Mouse (Mus musculus): ENCODE measurements at regions not wholly inside any gene's neighbourhood (a gene's known extent, or its start where the extent isn't known, plus 50 kb on each side); places are given as distances from the start of the nearest gene placed in this dataset.
A peak's percentile ranks its signal among the peaks of the same experiment; 100 is the strongest.

- DNase-seq (ENCODE audit: low spot score), result no peak
- no peak for ATAC-seq (ENCODE audit: low FRiP score)
- Histone ChIP-seq H3K9me3 (ENCODE audit: control insufficient read depth, low read length) (no peaks in the 10 kb centered on the region), H3K36me3 (replicated peaks; ENCODE audit: control insufficient read depth, insufficient read depth) (no peaks in the 10 kb centered on the region), H3K27ac (no peak overlapping the region), H3K27me3 (ENCODE audit: control insufficient read depth, insufficient read depth, low read length) (no peaks in the 10 kb centered on the region), H3K9ac (no peak overlapping the region), H3K4me1 (replicated peaks; ENCODE audit: control insufficient read depth, insufficient read depth, low read length) (no peaks in the 10 kb centered on the region), H3K4me3 (replicated peaks; ENCODE audit: low read length) (no peak overlapping the region), H3K4me2 (replicated peaks) (no peak overlapping the region)
- WGBS, result 87% methylated on average over 19 of the region's 19 CpGs
Observed at GRCm38 (mm10) chr11:65505106-65505865, 235.5 kb upstream of the Myocd start.

GRCm38 (mm10) chr11:65497979-65498378 lies 228.2 kb upstream of the Myocd start:
- 88% methylated on average over 2 of the region's 2 CpGs for WGBS
- Histone ChIP-seq H3K4me1 (replicated peaks; ENCODE audit: control insufficient read depth, insufficient read depth, low read length) (no peaks in the 10 kb centered on the region), H3K9ac (no peak overlapping the region), H3K36me3 (replicated peaks; ENCODE audit: control insufficient read depth, insufficient read depth) (no peaks in the 10 kb centered on the region), H3K9me3 (ENCODE audit: control insufficient read depth, low read length) (no peaks in the 10 kb centered on the region), H3K4me2 (replicated peaks) (no peak overlapping the region), H3K4me3 (replicated peaks; ENCODE audit: low read length) (no peak overlapping the region), H3K27ac (no peak overlapping the region), H3K27me3 (ENCODE audit: control insufficient read depth, insufficient read depth, low read length) (no peaks in the 10 kb centered on the region)
- no peak for DNase-seq (ENCODE audit: low spot score)
- ATAC-seq (ENCODE audit: low FRiP score), result no peak

GRCm38 (mm10) chr11:65497415-65497814 lies 227.6 kb upstream of the Myocd start:
- DNase-seq (ENCODE audit: low spot score) (no peak), ATAC-seq (ENCODE audit: low FRiP score) (no peak)
- no peak overlapping the region for H3K27ac ChIP-seq

GRCm38 (mm10) chr11:65495034-65495433 lies 225.2 kb upstream of the Myocd start:
- Histone ChIP-seq H3K4me3 (replicated peaks; ENCODE audit: low read length) (no peak overlapping the region), H3K36me3 (replicated peaks; ENCODE audit: control insufficient read depth, insufficient read depth) (no peaks in the 10 kb centered on the region), H3K4me2 (replicated peaks) (peak overlapping the region; percentile 31; the same call in 1 of the 2 replicates), H3K9ac (no peak overlapping the region), H3K4me1 (replicated peaks; ENCODE audit: control insufficient read depth, insufficient read depth, low read length) (no peaks in the 10 kb centered on the region), H3K27ac (no peak overlapping the region), H3K9me3 (ENCODE audit: control insufficient read depth, low read length) (no peaks in the 10 kb centered on the region), H3K27me3 (ENCODE audit: control insufficient read depth, insufficient read depth, low read length) (no peaks in the 10 kb centered on the region)
- DNase-seq (ENCODE audit: low spot score) (no peak), ATAC-seq (ENCODE audit: low FRiP score) (no peak)
- WGBS, result 14% methylated on average over 11 of the region's 11 CpGs

More at GRCm38 (mm10) chr11:65497415-65497814, 227.6 kb upstream of the Myocd start:
- H3K4me3 ChIP-seq (replicated peaks; ENCODE audit: low read length), result no peak overlapping the region
- WGBS, result 97% methylated on average over 6 of the region's 6 CpGs
- no peak overlapping the region for H3K9ac ChIP-seq
- H3K27me3 ChIP-seq (ENCODE audit: control insufficient read depth, insufficient read depth, low read length), result no peaks in the 10 kb centered on the region
- no peaks in the 10 kb centered on the region for H3K9me3 ChIP-seq (ENCODE audit: control insufficient read depth, low read length)
- H3K36me3 ChIP-seq (replicated peaks; ENCODE audit: control insufficient read depth, insufficient read depth), result no peaks in the 10 kb centered on the region
- no peaks in the 10 kb centered on the region for H3K4me1 ChIP-seq (replicated peaks; ENCODE audit: control insufficient read depth, insufficient read depth, low read length)
- no peak overlapping the region for H3K4me2 ChIP-seq (replicated peaks)

- 93% methylated on average over 3 of the region's 3 CpGs for WGBS
- H3K36me3 ChIP-seq (replicated peaks; ENCODE audit: control insufficient read depth, insufficient read depth), result no peaks in the 10 kb centered on the region
- H3K9me3 ChIP-seq (ENCODE audit: control insufficient read depth, low read length), result no peaks in the 10 kb centered on the region
- H3K4me1 ChIP-seq (replicated peaks; ENCODE audit: control insufficient read depth, insufficient read depth, low read length), result no peaks in the 10 kb centered on the region
- H3K4me2 ChIP-seq (replicated peaks), result no peak overlapping the region
- no peak overlapping the region for H3K9ac ChIP-seq
- ATAC-seq (ENCODE audit: low FRiP score) (no peak), DNase-seq (ENCODE audit: low spot score) (no peak)
- no peak overlapping the region for H3K4me3 ChIP-seq (replicated peaks; ENCODE audit: low read length)
- H3K27me3 ChIP-seq (ENCODE audit: control insufficient read depth, insufficient read depth, low read length), result no peaks in the 10 kb centered on the region
- H3K27ac ChIP-seq, result no peak overlapping the region
Observed at GRCm38 (mm10) chr11:65490426-65490825, 220.6 kb upstream of the Myocd start.

- 79% methylated on average over 18 of the region's 18 CpGs for WGBS
- H3K27ac ChIP-seq, result no peak overlapping the region
- no peak for DNase-seq (ENCODE audit: low spot score)
- H3K4me3 ChIP-seq (replicated peaks; ENCODE audit: low read length), result no peak overlapping the region
- H3K36me3 ChIP-seq (replicated peaks; ENCODE audit: control insufficient read depth, insufficient read depth), result no peaks in the 10 kb centered on the region
- H3K4me2 ChIP-seq (replicated peaks), result no peak overlapping the region
- H3K27me3 ChIP-seq (ENCODE audit: control insufficient read depth, insufficient read depth, low read length), result no peaks in the 10 kb centered on the region
- H3K9me3 ChIP-seq (ENCODE audit: control insufficient read depth, low read length), result no peaks in the 10 kb centered on the region
- H3K4me1 ChIP-seq (replicated peaks; ENCODE audit: control insufficient read depth, insufficient read depth, low read length), result no peaks in the 10 kb centered on the region
- no peak for ATAC-seq (ENCODE audit: low FRiP score)
- no peak overlapping the region for H3K9ac ChIP-seq
Observed at GRCm38 (mm10) chr11:65475821-65476540, 206.2 kb upstream of the Myocd start.

GRCm38 (mm10) chr11:65475302-65475701 lies 205.5 kb upstream of the Myocd start:
- Histone ChIP-seq H3K4me2 (replicated peaks) (no peak overlapping the region), H3K4me1 (replicated peaks; ENCODE audit: control insufficient read depth, insufficient read depth, low read length) (no peaks in the 10 kb centered on the region), H3K27me3 (ENCODE audit: control insufficient read depth, insufficient read depth, low read length) (no peaks in the 10 kb centered on the region), H3K4me3 (replicated peaks; ENCODE audit: low read length) (no peak overlapping the region), H3K9me3 (ENCODE audit: control insufficient read depth, low read length) (no peaks in the 10 kb centered on the region), H3K27ac (no peak overlapping the region), H3K36me3 (replicated peaks; ENCODE audit: control insufficient read depth, insufficient read depth) (no peaks in the 10 kb centered on the region), H3K9ac (no peak overlapping the region)
- DNase-seq (ENCODE audit: low spot score), result no peak
- no peak for ATAC-seq (ENCODE audit: low FRiP score)
- WGBS, result 79% methylated on average over 12 of the region's 12 CpGs

- ATAC-seq (ENCODE audit: low FRiP score) (no peak), DNase-seq (ENCODE audit: low spot score) (no peak)
- Histone ChIP-seq H3K36me3 (replicated peaks; ENCODE audit: control insufficient read depth, insufficient read depth) (no peaks in the 10 kb centered on the region), H3K9ac (no peak overlapping the region), H3K4me1 (replicated peaks; ENCODE audit: control insufficient read depth, insufficient read depth, low read length) (no peaks in the 10 kb centered on the region), H3K27ac (no peak overlapping the region), H3K27me3 (ENCODE audit: control insufficient read depth, insufficient read depth, low read length) (no peaks in the 10 kb centered on the region), H3K4me2 (replicated peaks) (no peak overlapping the region), H3K9me3 (ENCODE audit: control insufficient read depth, low read length) (no peaks in the 10 kb centered on the region), H3K4me3 (replicated peaks; ENCODE audit: low read length) (no peak overlapping the region)
- WGBS, result 94% methylated on average over 9 of the region's 9 CpGs
Observed at GRCm38 (mm10) chr11:65469762-65470741, 200.3 kb upstream of the Myocd start.

- H3K27me3 ChIP-seq (ENCODE audit: control insufficient read depth, insufficient read depth, low read length), result no peaks in the 10 kb centered on the region
- no peaks in the 10 kb centered on the region for H3K36me3 ChIP-seq (replicated peaks; ENCODE audit: control insufficient read depth, insufficient read depth)
- no peak overlapping the region for H3K9ac ChIP-seq
- H3K9me3 ChIP-seq (ENCODE audit: control insufficient read depth, low read length), result no peaks in the 10 kb centered on the region
- WGBS, result 64% methylated on average over 4 of the region's 4 CpGs
- no peaks in the 10 kb centered on the region for H3K4me1 ChIP-seq (replicated peaks; ENCODE audit: control insufficient read depth, insufficient read depth, low read length)
- ATAC-seq (ENCODE audit: low FRiP score) (no peak), DNase-seq (ENCODE audit: low spot score) (no peak)
- no peak overlapping the region for H3K4me2 ChIP-seq (replicated peaks)
- H3K27ac ChIP-seq, result no peak overlapping the region
- no peak overlapping the region for H3K4me3 ChIP-seq (replicated peaks; ENCODE audit: low read length)
Observed at GRCm38 (mm10) chr11:65461044-65461443, 191.3 kb upstream of the Myocd start.

All from hindbrain, embryonic 14.5 days (tissue).